In the genomic region with DNA sequence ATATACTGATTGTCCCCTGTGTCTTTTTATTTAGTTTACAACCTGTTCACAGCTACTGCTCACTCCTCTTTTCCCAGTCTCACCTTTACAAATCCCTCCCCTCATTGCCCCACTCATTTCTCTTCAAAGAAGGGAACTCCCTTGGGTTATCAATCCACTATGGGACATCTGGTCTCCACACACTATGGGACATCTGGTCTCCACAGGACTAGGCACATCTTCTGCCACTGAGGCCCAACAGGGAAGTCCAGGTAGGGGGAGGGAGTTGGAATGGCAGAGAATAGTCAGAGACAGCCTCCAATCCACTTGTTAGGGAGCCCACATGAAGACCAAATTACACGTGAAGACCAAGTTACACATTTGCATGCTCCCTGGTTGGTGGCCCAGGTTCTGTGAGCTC, we compare ENCODE assay signal across 10 mouse cellular contexts. TPM values are rescaled to one million over a fixed set of nuclear protein-coding genes. Genes with fewer than 3 reads are reported as not detected.
DNase-seq lines count a peak whose midpoint lies in the region; ATAC-seq and TF ChIP-seq lines count a peak whose summit lies in the region.
"Had no signal": no experiment of that assay in that cellular context is flagged by ENCODE, and none has a peak within 500 bp of the region (broad histone marks: within the 10 kb centered on the region; RNA-seq: fewer than 3 reads in every experiment).

No protein-coding gene starts in this region.

- no peaks in the 10 kb centered on the region for H3K9me3 ChIP-seq in lung, embryonic 15.5 days
- H3K9me3 ChIP-seq in forebrain, embryonic 16.5 days (ENCODE audit: control insufficient read depth, low read length), result no peaks in the 10 kb centered on the region
- H3K9me3 ChIP-seq in limb, embryonic 14.5 days (ENCODE audit: control insufficient read depth, low read length), result no peaks in the 10 kb centered on the region
- H3K9me3 ChIP-seq in stomach, embryonic 14.5 days (ENCODE audit: control insufficient read depth, low read depth, low read length), result no peaks in the 10 kb centered on the region

- no peaks in the 10 kb centered on the region for H3K27me3 ChIP-seq in lung, embryonic 15.5 days
- H3K27me3 ChIP-seq in forebrain, embryonic 16.5 days (replicated peaks; ENCODE audit: control insufficient read depth, insufficient read depth, low read length), result no peaks in the 10 kb centered on the region
- peaks cover 8% of the 10 kb centered on the region; the same call in 1 of the 2 replicates for H3K27me3 ChIP-seq in limb, embryonic 14.5 days (ENCODE audit: control insufficient read depth, insufficient read depth, low read length)
- no peaks in the 10 kb centered on the region for H3K27me3 ChIP-seq in stomach, embryonic 14.5 days (ENCODE audit: control insufficient read depth, insufficient read depth, low read length)
- H3K27me3 ChIP-seq in thymus, adult 2 months (ENCODE audit: control insufficient read depth, insufficient read depth, low read length), result peaks cover 7% of the 10 kb centered on the region; the same call in 1 of the 2 replicates

- H3K4me3 ChIP-seq in lung, embryonic 15.5 days, result peak overlapping the region; percentile 39; the same call in 1 of the 2 replicates
- peak overlapping the region; percentile 41 for H3K4me3 ChIP-seq in forebrain, embryonic 16.5 days (replicated peaks; ENCODE audit: low read length)
- peak overlapping the region; percentile 40 for H3K4me3 ChIP-seq in limb, embryonic 14.5 days (replicated peaks; ENCODE audit: low read length)
- peak overlapping the region; percentile 31 for H3K4me3 ChIP-seq in stomach, embryonic 14.5 days (ENCODE audit: low read depth, low read length)
- H3K4me3 ChIP-seq in thymus, adult 2 months (ENCODE audit: control insufficient read depth, insufficient read depth, low read length), result no peak overlapping the region

- no peak for ATAC-seq in lung, embryonic 15.5 days (ENCODE audit: borderline replicate concordance, extremely low read depth, low FRiP score, low TSS enrichment)
- no peak for ATAC-seq in forebrain, embryonic 16.5 days
- ATAC-seq in limb, embryonic 14.5 days (ENCODE audit: low FRiP score, low read depth), result no peak
- no peak for ATAC-seq in stomach, embryonic 14.5 days (ENCODE audit: insufficient number of reproducible peaks, insufficient read depth, low FRiP score, low read depth)

- no peak overlapping the region for H3K9ac ChIP-seq in lung, embryonic 15.5 days
- no peak overlapping the region; the same call in 1 of the 2 replicates for H3K9ac ChIP-seq in forebrain, embryonic 16.5 days (replicated peaks; ENCODE audit: low read depth, low read length)
- no peak overlapping the region for H3K9ac ChIP-seq in limb, embryonic 14.5 days (ENCODE audit: low read depth, low read length, severe bottlenecking)
- H3K9ac ChIP-seq in stomach, embryonic 14.5 days (replicated peaks; ENCODE audit: low read depth, low read length), result no peak overlapping the region

- no peaks in the 10 kb centered on the region for H3K36me3 ChIP-seq in lung, embryonic 15.5 days
- no peaks in the 10 kb centered on the region for H3K36me3 ChIP-seq in forebrain, embryonic 16.5 days (ENCODE audit: control insufficient read depth, insufficient read depth)
- H3K36me3 ChIP-seq in limb, embryonic 14.5 days (ENCODE audit: control insufficient read depth, insufficient read depth, low read length), result no peaks in the 10 kb centered on the region
- H3K36me3 ChIP-seq in stomach, embryonic 14.5 days (ENCODE audit: control insufficient read depth, insufficient read depth, low read length), result no peaks in the 10 kb centered on the region
- H3K36me3 ChIP-seq in thymus, adult 2 months (ENCODE audit: control insufficient read depth, insufficient read depth, low read length), result no peaks in the 10 kb centered on the region

- H3K4me1 ChIP-seq in lung, embryonic 15.5 days, result 0 out of 2 replicates have a peak, but pooled peaks cover 3% of the 10 kb centered on the region
- peaks cover 2% of the 10 kb centered on the region; the same call in 1 of the 2 replicates for H3K4me1 ChIP-seq in forebrain, embryonic 16.5 days (replicated peaks; ENCODE audit: control insufficient read depth, insufficient read depth, low read length)
- no peaks in the 10 kb centered on the region for H3K4me1 ChIP-seq in limb, embryonic 14.5 days (ENCODE audit: control insufficient read depth, insufficient read depth, low read length)
- H3K4me1 ChIP-seq in stomach, embryonic 14.5 days (ENCODE audit: control insufficient read depth, insufficient read depth, low read length), result no peaks in the 10 kb centered on the region
- no peaks in the 10 kb centered on the region for H3K4me1 ChIP-seq in thymus, adult 2 months (replicated peaks; ENCODE audit: control insufficient read depth, insufficient read depth, low read length)

- no peak for TF ChIP-seq CTCF in thymus, adult 2 months (IDR thresholded peaks at IDR 0.05; ENCODE audit: borderline replicate concordance, control insufficient read depth, extremely low read depth, insufficient read depth, low read length, poor library complexity)

- peak overlapping the region; percentile 83 for H3K4me2 ChIP-seq in lung, embryonic 15.5 days
- peak overlapping the region; percentile 77 for H3K4me2 ChIP-seq in forebrain, embryonic 16.5 days (ENCODE audit: low read length)
- H3K4me2 ChIP-seq in limb, embryonic 14.5 days (replicated peaks; ENCODE audit: low read depth, low read length, severe bottlenecking), result peak overlapping the region; percentile 69; the same call in 1 of the 2 replicates
- peak overlapping the region; percentile 86 for H3K4me2 ChIP-seq in stomach, embryonic 14.5 days (replicated peaks; ENCODE audit: low read depth, low read length)

- TF ChIP-seq POLR2A in limb, embryonic 14.5 days (IDR thresholded peaks at IDR 0.05; ENCODE audit: borderline replicate concordance, extremely low read depth, insufficient read depth, insufficient read length), result no peak
- TF ChIP-seq POLR2A in thymus, adult 2 months (IDR thresholded peaks at IDR 0.05; ENCODE audit: control insufficient read depth, extremely low read depth, insufficient read depth, low read length, poor library complexity), result no peak

- H3K27ac ChIP-seq in lung, embryonic 15.5 days, result no peak overlapping the region
- no peak overlapping the region for H3K27ac ChIP-seq in forebrain, embryonic 16.5 days (ENCODE audit: low read length)
- no peak overlapping the region for H3K27ac ChIP-seq in limb, embryonic 14.5 days (replicated peaks; ENCODE audit: low read depth, low read length)
- H3K27ac ChIP-seq in stomach, embryonic 14.5 days (ENCODE audit: low read length), result no peak overlapping the region
- no peak overlapping the region for H3K27ac ChIP-seq in thymus, adult 2 months (ENCODE audit: control insufficient read depth, insufficient read depth, low read length)
- H3K27ac ChIP-seq: macrophage had no signal

- 50% methylated on average over 1 of the region's 1 CpGs for WGBS in lung, embryonic 15.5 days
- WGBS in forebrain, embryonic 16.5 days, result 45% methylated on average over 1 of the region's 1 CpGs
- 57% methylated on average over 1 of the region's 1 CpGs for WGBS in limb, embryonic 14.5 days
- WGBS in stomach, embryonic 14.5 days, result 54% methylated on average over 1 of the region's 1 CpGs
- 33% methylated on average over 1 of the region's 1 CpGs for WGBS in thymus, adult 2 months

- DNase-seq in lung, postnatal 4 days, result no peak
- DNase-seq in limb, embryonic 14.5 days (ENCODE audit: low spot score), result no peak
- no peak for DNase-seq in right cerebral cortex, postnatal 4 days
- DNase-seq in cerebellum, adult 11-12 months, result no peak
- no peak for DNase-seq in thymus, adult 2 months
- DNase-seq: thymus, postnatal 36 days had no signal

RNA-seq across cellular contexts. Expression of gene Ybx3, which starts 45.8 kb away (rescaled TPM):
- polyA plus RNA-seq in lung, embryonic 15.5 days (2015; fragmentation: Nextera tagmentation; extraction: Ambion mirVana), result 47.2 and 49.8 TPM in 2 replicates
- polyA plus RNA-seq in forebrain, embryonic 16.5 days (2015; fragmentation: Nextera tagmentation; extraction: Ambion mirVana), result 17.6 and 21.3 TPM in 2 replicates
- polyA plus RNA-seq in limb, embryonic 14.5 days (2012; rRNA removed), result 153 and 219 TPM in 2 replicates
- polyA plus RNA-seq in limb, embryonic 14.5 days (2014; fragmentation: Nextera tagmentation; extraction: Ambion mirVana), result 77.9 and 88.7 TPM in 2 replicates
- 50.3 and 53.1 TPM in 2 replicates for polyA plus RNA-seq in stomach, embryonic 14.5 days (2014; fragmentation: Nextera tagmentation; extraction: Ambion mirVana)
- 48.2 and 71.4 TPM in 2 replicates for polyA plus RNA-seq in thymus, adult 2 months (2012; rRNA removed)

RNA-seq across cellular contexts. Expression of gene 5430401F13Rik, which starts 52.1 kb away (rescaled TPM):
- polyA plus RNA-seq in lung, embryonic 15.5 days (2015; fragmentation: Nextera tagmentation; extraction: Ambion mirVana), result not detected in 2 replicates
- not detected in 2 replicates for polyA plus RNA-seq in forebrain, embryonic 16.5 days (2015; fragmentation: Nextera tagmentation; extraction: Ambion mirVana)
- not detected in 2 replicates for polyA plus RNA-seq in limb, embryonic 14.5 days (2012; rRNA removed)
- polyA plus RNA-seq in limb, embryonic 14.5 days (2014; fragmentation: Nextera tagmentation; extraction: Ambion mirVana), result not detected in 2 replicates
- polyA plus RNA-seq in stomach, embryonic 14.5 days (2014; fragmentation: Nextera tagmentation; extraction: Ambion mirVana), result not detected in 2 replicates
- not detected in 2 replicates for polyA plus RNA-seq in thymus, adult 2 months (2012; rRNA removed)
- polyA plus RNA-seq: macrophage had no signal

RNA-seq across cellular contexts. Expression of gene Gm6619, which starts 52.1 kb away (rescaled TPM):
- not detected in 2 replicates for polyA plus RNA-seq in lung, embryonic 15.5 days (2015; fragmentation: Nextera tagmentation; extraction: Ambion mirVana)
- not detected in 2 replicates for polyA plus RNA-seq in forebrain, embryonic 16.5 days (2015; fragmentation: Nextera tagmentation; extraction: Ambion mirVana)
- not detected in 2 replicates for polyA plus RNA-seq in limb, embryonic 14.5 days (2012; rRNA removed)
- polyA plus RNA-seq in limb, embryonic 14.5 days (2014; fragmentation: Nextera tagmentation; extraction: Ambion mirVana), result not detected in 2 replicates
- not detected in 2 replicates for polyA plus RNA-seq in stomach, embryonic 14.5 days (2014; fragmentation: Nextera tagmentation; extraction: Ambion mirVana)
- polyA plus RNA-seq in thymus, adult 2 months (2012; rRNA removed), result not detected in 2 replicates
- polyA plus RNA-seq: macrophage had no signal
